Mouse (Mus musculus) liver, embryonic 12.5 days (tissue): ENCODE data around the gene Add2. TPM values are rescaled to one million over a fixed set of nuclear protein-coding genes. Genes with fewer than 3 reads are reported as not detected.
A peak's percentile ranks its signal among the peaks of the same experiment; 100 is the strongest.

ENCODE experiments used
- ATAC-seq: fragments of 200-750 bp; cut with Nextera tagmentation; 2 replicates; pipeline ENCODE4 v1.8.0; 2017; ENCODE audit warnings: moderate number of reproducible peaks, mild to moderate bottlenecking, moderate library complexity
- H3K27ac ChIP-seq: fragments of 300-500 bp; sonication (generic); 2 replicates; pipeline ENCODE4 v1.5.1; 2016; ENCODE audit warnings: mild to moderate bottlenecking
- H3K27me3 ChIP-seq: fragments of 300-500 bp; sonication (generic); replicated peaks from 2 replicates; pipeline ENCODE4 v1.6.1; 2016; ENCODE audit warnings: mild to moderate bottlenecking, moderate library complexity
- H3K36me3 ChIP-seq: fragments of 300-500 bp; sonication (generic); 2 replicates; pipeline ENCODE4 v1.6.1; 2016; ENCODE audit warnings: mild to moderate bottlenecking, moderate library complexity
- H3K4me1 ChIP-seq: fragments of 300-500 bp; sonication (generic); 2 replicates; pipeline ENCODE4 v1.6.1; 2016
- H3K4me2 ChIP-seq: fragments of 300-500 bp; sonication (generic); 2 replicates; pipeline ENCODE4 v1.6.1; 2016; ENCODE audit warnings: mild to moderate bottlenecking, moderate library complexity
- H3K4me3 ChIP-seq: fragments of 300-500 bp; sonication (generic); 2 replicates; pipeline ENCODE4 v1.5.1; 2016; ENCODE audit warnings: mild to moderate bottlenecking, moderate library complexity
- H3K9ac ChIP-seq: fragments of 300-500 bp; sonication (generic); 2 replicates; pipeline ENCODE4 v1.6.1; 2016; ENCODE audit warnings: mild to moderate bottlenecking, moderate library complexity
- H3K9me3 ChIP-seq: fragments of 300-500 bp; sonication (generic); replicated peaks from 2 replicates; pipeline ENCODE4 v1.6.1; 2016; ENCODE audit warnings: mild to moderate bottlenecking, moderate library complexity
- WGBS: fragments of 180-500 bp; shearing (Covaris S2); methylation state at CpG from one replicate; pipeline ENCODE4 v1.1.7; 2016; ENCODE audit not compliant: insufficient replicate concordance; 5-methylcytosine and 5-hydroxymethylcytosine counted together
- polyA plus RNA-seq: library from polyadenylated mRNA; unstranded; fragments of >200 nt; fragmentation: Nextera tagmentation; extraction: Ambion mirVana; gene quantifications from 2 replicates; pipeline ENCODE4 v1.2.1, GENCODE M21; 2016

The Add2 gene
- polyA plus RNA-seq, 1 experiment from 2014 or later, result 96.9 TPM

- Histone ChIP-seq H3K36me3 (no peaks in the 10 kb centered on the region), H3K27ac (no peak overlapping the region), H3K9me3 (no peaks in the 10 kb centered on the region), H3K9ac (no peak overlapping the region), H3K27me3 (peaks cover 12% of the 10 kb centered on the region; the same call in 1 of the 2 replicates), H3K4me2 (no peak overlapping the region), H3K4me1 (peaks cover 42% of the 10 kb centered on the region), H3K4me3 (no peak overlapping the region)
- ATAC-seq, result peak; percentile 48
- WGBS, result 21% methylated on average over 7 of the region's 7 CpGs
These were observed 23.6 kb downstream of the Add2 start for GRCm38 (mm10) chr6:86052032-86052459.

- peaks cover 42% of the 10 kb centered on the region for H3K4me1 ChIP-seq
- peaks cover 12% of the 10 kb centered on the region; the same call in 1 of the 2 replicates for H3K27me3 ChIP-seq
- ATAC-seq, result no peak
- 50% methylated on average over 4 of the region's 4 CpGs for WGBS
- no peaks in the 10 kb centered on the region for H3K9me3 ChIP-seq
- H3K27ac ChIP-seq, result no peak overlapping the region
- no peak overlapping the region for H3K4me2 ChIP-seq
- H3K4me3 ChIP-seq, result no peak overlapping the region
- H3K36me3 ChIP-seq, result no peaks in the 10 kb centered on the region
- H3K9ac ChIP-seq, result no peak overlapping the region
These were observed 24.1 kb downstream of the Add2 start for GRCm38 (mm10) chr6:86052556-86052955.

GRCm38 (mm10) chr6:86053099-86053498, 24.6 kb downstream of the Add2 start:
- no peak overlapping the region for H3K9ac ChIP-seq
- peaks cover 16% of the 10 kb centered on the region; the same call in 1 of the 2 replicates for H3K27me3 ChIP-seq
- peaks cover 42% of the 10 kb centered on the region for H3K4me1 ChIP-seq
- H3K9me3 ChIP-seq, result no peaks in the 10 kb centered on the region
- 48% methylated on average over 4 of the region's 4 CpGs for WGBS
- peak overlapping the region; percentile 26; the same call in 1 of the 2 replicates for H3K27ac ChIP-seq
- no peak for ATAC-seq
- H3K4me2 ChIP-seq, result no peak overlapping the region
- no peaks in the 10 kb centered on the region for H3K36me3 ChIP-seq
- no peak overlapping the region for H3K4me3 ChIP-seq

- no peak overlapping the region for H3K4me3 ChIP-seq
- peak overlapping the region; percentile 25; the same call in 1 of the 2 replicates for H3K4me2 ChIP-seq
- peak overlapping the region; percentile 26; the same call in 1 of the 2 replicates for H3K27ac ChIP-seq
- H3K9ac ChIP-seq, result peak overlapping the region; percentile 14; the same call in 1 of the 2 replicates
- peak; percentile 79 for ATAC-seq
- H3K9me3 ChIP-seq, result no peaks in the 10 kb centered on the region
- no peaks in the 10 kb centered on the region for H3K36me3 ChIP-seq
- WGBS, result 27% methylated on average over 5 of the region's 5 CpGs
- peaks cover 16% of the 10 kb centered on the region; the same call in 1 of the 2 replicates for H3K27me3 ChIP-seq
- peaks cover 42% of the 10 kb centered on the region for H3K4me1 ChIP-seq
These were observed 25.1 kb downstream of the Add2 start for GRCm38 (mm10) chr6:86053594-86053993.

GRCm38 (mm10) chr6:86058475-86058874, 30.0 kb downstream of the Add2 start:
- H3K4me3 ChIP-seq, result no peak overlapping the region
- no peak overlapping the region for H3K4me2 ChIP-seq
- H3K36me3 ChIP-seq, result no peaks in the 10 kb centered on the region
- H3K9me3 ChIP-seq, result no peaks in the 10 kb centered on the region
- peaks cover 8% of the 10 kb centered on the region for H3K4me1 ChIP-seq
- WGBS, result 0% methylated on average over 1 of the region's 1 CpGs
- H3K27ac ChIP-seq, result no peak overlapping the region
- H3K27me3 ChIP-seq, result peaks cover 46% of the 10 kb centered on the region
- no peak overlapping the region for H3K9ac ChIP-seq
- no peak for ATAC-seq

- Histone ChIP-seq H3K4me2 (no peak overlapping the region), H3K27me3 (peaks cover 53% of the 10 kb centered on the region), H3K4me1 (peaks cover 2% of the 10 kb centered on the region; the same call in 1 of the 2 replicates), H3K9me3 (no peaks in the 10 kb centered on the region), H3K4me3 (no peak overlapping the region), H3K36me3 (no peaks in the 10 kb centered on the region), H3K9ac (no peak overlapping the region), H3K27ac (no peak overlapping the region)
- no peak for ATAC-seq
- WGBS, result 23% methylated on average over 7 of the region's 7 CpGs
These were observed 30.8 kb downstream of the Add2 start for GRCm38 (mm10) chr6:86059151-86059853.

GRCm38 (mm10) chr6:86060170-86060569, 31.7 kb downstream of the Add2 start:
- 92% methylated on average over 3 of the region's 3 CpGs for WGBS
- H3K9me3 ChIP-seq, result no peaks in the 10 kb centered on the region
- H3K4me3 ChIP-seq, result no peak overlapping the region
- ATAC-seq, result no peak
- no peak overlapping the region for H3K4me2 ChIP-seq
- no peaks in the 10 kb centered on the region for H3K36me3 ChIP-seq
- peaks cover 6% of the 10 kb centered on the region; the same call in 1 of the 2 replicates for H3K4me1 ChIP-seq
- H3K9ac ChIP-seq, result no peak overlapping the region
- H3K27ac ChIP-seq, result no peak overlapping the region
- H3K27me3 ChIP-seq, result peaks cover 61% of the 10 kb centered on the region

GRCm38 (mm10) chr6:86062226-86062625, 33.7 kb downstream of the Add2 start:
- Histone ChIP-seq H3K9ac (no peak overlapping the region), H3K4me1 (peaks cover 6% of the 10 kb centered on the region; the same call in 1 of the 2 replicates), H3K4me3 (no peak overlapping the region), H3K27ac (no peak overlapping the region), H3K27me3 (peaks cover 81% of the 10 kb centered on the region), H3K36me3 (no peaks in the 10 kb centered on the region), H3K4me2 (no peak overlapping the region), H3K9me3 (no peaks in the 10 kb centered on the region)
- WGBS, result 64% methylated on average over 5 of the region's 5 CpGs
- no peak for ATAC-seq

- Histone ChIP-seq H3K4me3 (no peak overlapping the region), H3K27me3 (peaks cover 81% of the 10 kb centered on the region), H3K27ac (no peak overlapping the region), H3K36me3 (no peaks in the 10 kb centered on the region), H3K4me2 (no peak overlapping the region), H3K4me1 (peaks cover 6% of the 10 kb centered on the region; the same call in 1 of the 2 replicates), H3K9ac (no peak overlapping the region), H3K9me3 (no peaks in the 10 kb centered on the region)
- WGBS, result 86% methylated on average over 2 of the region's 2 CpGs
- ATAC-seq, result no peak
These were observed 34.2 kb downstream of the Add2 start for GRCm38 (mm10) chr6:86062684-86063083.

GRCm38 (mm10) chr6:86064318-86065016, 36.0 kb downstream of the Add2 start:
- ATAC-seq, result no peak
- WGBS, result 59% methylated on average over 6 of the region's 6 CpGs

GRCm38 (mm10) chr6:86066727-86067126, 38.2 kb downstream of the Add2 start:
- H3K4me2 ChIP-seq, result no peak overlapping the region
- 66% methylated on average over 6 of the region's 6 CpGs for WGBS
- no peak for ATAC-seq

More at GRCm38 (mm10) chr6:86064318-86065016, 36.0 kb downstream of the Add2 start:
- Histone ChIP-seq H3K27me3 (peaks cover 70% of the 10 kb centered on the region), H3K4me2 (no peak overlapping the region), H3K27ac (no peak overlapping the region), H3K4me3 (no peak overlapping the region), H3K36me3 (no peaks in the 10 kb centered on the region), H3K9me3 (no peaks in the 10 kb centered on the region), H3K9ac (no peak overlapping the region), H3K4me1 (peaks cover 9% of the 10 kb centered on the region)

GRCm38 (mm10) chr6:86067145-86067544, 38.7 kb downstream of the Add2 start:
- H3K4me3 ChIP-seq, result no peak overlapping the region
- no peak overlapping the region for H3K4me2 ChIP-seq
- no peak overlapping the region for H3K27ac ChIP-seq
- H3K9ac ChIP-seq, result no peak overlapping the region
- H3K4me1 ChIP-seq, result peaks cover 33% of the 10 kb centered on the region
- peaks cover 57% of the 10 kb centered on the region for H3K27me3 ChIP-seq
- WGBS, result 48% methylated on average over 5 of the region's 5 CpGs
- no peaks in the 10 kb centered on the region for H3K36me3 ChIP-seq
- H3K9me3 ChIP-seq, result no peaks in the 10 kb centered on the region
- no peak for ATAC-seq

More at GRCm38 (mm10) chr6:86066727-86067126, 38.2 kb downstream of the Add2 start:
- H3K27me3 ChIP-seq, result peaks cover 61% of the 10 kb centered on the region
- H3K4me3 ChIP-seq, result no peak overlapping the region
- H3K9ac ChIP-seq, result no peak overlapping the region
- H3K4me1 ChIP-seq, result peaks cover 29% of the 10 kb centered on the region
- H3K27ac ChIP-seq, result no peak overlapping the region
- H3K36me3 ChIP-seq, result no peaks in the 10 kb centered on the region
- H3K9me3 ChIP-seq, result no peaks in the 10 kb centered on the region
